Mouse (Mus musculus): Measurements from ENCODE around the gene Pacs2.

The Pacs2 gene

DNA sequence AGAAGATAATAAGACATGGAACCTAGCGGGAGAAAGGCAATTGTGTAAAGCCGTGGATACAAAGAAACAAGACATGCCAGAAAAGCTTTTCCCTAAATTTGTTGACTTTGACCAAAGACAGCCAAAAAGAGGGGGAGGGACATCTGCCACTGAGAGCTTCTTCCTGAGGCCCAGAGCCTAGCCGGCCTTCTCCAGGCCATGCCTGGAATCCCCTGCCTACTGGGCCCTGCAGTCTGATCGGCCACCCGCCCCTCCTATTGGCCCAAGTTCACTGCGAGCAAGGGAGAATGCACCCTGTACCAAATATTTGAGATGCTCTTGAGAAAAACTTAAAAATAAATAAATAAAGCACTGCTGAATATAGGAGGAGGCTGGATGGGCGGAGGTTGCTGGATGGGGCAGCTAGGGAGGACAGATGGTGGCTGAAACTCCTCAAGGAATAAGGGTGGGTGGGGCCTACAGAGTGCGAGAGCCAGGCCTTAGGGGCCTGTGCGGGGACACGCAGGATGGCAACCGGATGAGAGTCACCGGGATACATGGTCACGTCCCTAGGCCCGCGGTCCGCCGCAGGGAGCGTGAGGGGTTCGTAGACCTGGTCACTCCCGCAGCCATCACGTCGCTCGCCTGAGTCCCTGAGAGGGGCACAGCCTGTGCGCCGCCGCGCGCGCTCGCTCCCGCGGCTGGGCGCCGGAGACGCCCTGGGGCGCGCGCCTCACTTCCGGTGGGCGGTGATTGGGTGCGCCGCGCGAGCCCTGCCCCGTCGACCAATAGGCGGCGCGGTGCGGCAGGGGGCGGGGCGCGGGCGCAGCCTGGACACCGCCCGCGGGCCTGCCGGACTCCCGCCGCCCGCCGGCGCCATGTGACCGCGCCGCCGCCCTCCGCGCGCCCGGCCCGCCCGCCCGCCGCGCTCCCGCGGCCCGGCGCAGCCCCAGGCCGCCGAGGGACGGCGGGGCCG is at the start of gene Pacs2:
Pacs2 (plus strand) TSS at position 905 of the 955 bp plus-strand sequence.
- CTCF ChIA-PET = interaction anchor here (0.9 kb wide), 1 partner anchor 10 kb away, joined by 3 read pairs; no protein-coding TSS in a partner anchor

DNA sequence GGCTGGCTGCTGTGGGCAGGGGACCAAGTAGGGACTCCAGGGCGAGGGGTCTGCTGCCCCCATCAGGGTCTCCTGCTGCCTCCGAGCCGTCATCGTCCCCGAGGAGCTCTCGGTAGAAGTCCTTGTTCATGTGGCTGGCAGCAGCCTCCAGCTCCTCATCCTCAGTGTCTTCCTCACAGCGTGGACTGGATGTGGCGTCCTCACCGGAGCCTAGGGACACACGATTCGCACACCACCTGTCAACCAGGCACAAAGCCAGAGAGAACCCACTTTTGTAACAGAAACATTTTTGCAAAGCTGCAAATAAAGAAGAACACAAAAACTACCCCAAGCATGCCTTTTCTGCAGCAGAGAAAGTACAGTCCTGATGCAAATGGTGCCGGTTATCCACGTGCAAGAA is 48.5 kb upstream of the Pacs2 start:
- CTCF ChIA-PET = no interaction called here

DNA sequence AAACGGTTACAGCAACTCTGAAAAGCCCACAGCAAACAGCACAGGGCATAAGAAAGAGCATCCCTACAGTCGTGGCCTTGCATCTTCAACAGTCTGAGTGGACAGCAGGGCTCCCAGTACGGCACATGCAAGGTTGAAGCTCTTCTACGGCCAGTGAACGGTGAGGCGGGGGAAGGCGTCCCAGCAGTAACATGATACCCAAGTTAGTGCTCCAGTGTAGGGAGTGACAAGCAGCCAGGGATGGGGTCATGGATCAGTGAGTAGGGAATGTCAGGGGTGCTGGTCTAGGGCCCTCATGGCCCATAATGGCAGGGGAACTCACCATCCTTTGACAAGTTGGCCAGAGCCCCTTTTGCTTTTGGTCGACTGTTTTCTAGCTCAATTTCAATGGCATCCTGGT is 45.4 kb upstream of the Pacs2 start:
- CTCF ChIA-PET = interaction anchor here (1.2 kb wide), 1 partner anchor 9 kb away, joined by 3 read pairs; no protein-coding TSS in a partner anchor

DNA sequence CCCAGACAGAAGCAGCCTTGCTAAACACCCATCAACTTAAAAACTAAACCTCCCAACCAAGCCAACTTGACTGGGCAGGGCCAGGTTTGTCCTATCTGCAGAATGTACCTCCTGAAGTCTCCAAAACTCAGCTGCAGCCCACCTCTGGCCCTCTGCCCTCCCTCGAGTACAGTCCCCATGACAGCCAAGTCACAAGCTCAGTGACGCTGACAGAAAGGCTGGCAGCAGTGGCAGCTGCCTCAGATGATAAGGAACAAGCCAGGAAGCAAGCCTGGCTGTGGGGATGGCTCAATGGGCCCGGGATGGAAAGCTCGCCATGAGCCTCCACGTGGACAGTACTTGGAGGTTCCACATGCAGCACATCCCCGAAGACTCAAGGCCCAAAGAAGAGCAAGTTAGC is 44.7 kb upstream of the Pacs2 start:
- CTCF ChIA-PET = interaction anchor here (0.6 kb wide), 2 partner anchors 29 to 153 kb away, joined by 3 read pairs; no protein-coding TSS in a partner anchor

DNA sequence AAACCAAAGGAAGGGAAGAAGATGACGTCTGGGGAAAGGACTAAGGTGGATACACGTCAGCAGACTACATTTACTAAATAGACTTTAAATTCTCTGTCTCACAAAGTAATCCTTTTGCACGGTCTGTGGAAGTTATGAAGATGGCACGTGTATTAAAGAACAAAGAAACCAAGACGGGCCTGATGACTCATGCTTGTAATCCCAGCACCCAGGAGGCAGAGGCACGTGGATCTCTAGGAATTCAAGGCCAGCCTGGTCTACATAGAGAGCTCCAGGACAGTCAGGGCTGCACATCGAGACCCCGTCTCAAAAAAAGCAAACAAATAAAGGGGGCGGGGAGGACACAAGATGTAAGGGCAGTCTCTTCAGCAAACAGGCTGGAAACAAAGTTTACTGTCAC is 39.6 kb upstream of the Pacs2 start:
- CTCF ChIA-PET = no interaction called here

DNA sequence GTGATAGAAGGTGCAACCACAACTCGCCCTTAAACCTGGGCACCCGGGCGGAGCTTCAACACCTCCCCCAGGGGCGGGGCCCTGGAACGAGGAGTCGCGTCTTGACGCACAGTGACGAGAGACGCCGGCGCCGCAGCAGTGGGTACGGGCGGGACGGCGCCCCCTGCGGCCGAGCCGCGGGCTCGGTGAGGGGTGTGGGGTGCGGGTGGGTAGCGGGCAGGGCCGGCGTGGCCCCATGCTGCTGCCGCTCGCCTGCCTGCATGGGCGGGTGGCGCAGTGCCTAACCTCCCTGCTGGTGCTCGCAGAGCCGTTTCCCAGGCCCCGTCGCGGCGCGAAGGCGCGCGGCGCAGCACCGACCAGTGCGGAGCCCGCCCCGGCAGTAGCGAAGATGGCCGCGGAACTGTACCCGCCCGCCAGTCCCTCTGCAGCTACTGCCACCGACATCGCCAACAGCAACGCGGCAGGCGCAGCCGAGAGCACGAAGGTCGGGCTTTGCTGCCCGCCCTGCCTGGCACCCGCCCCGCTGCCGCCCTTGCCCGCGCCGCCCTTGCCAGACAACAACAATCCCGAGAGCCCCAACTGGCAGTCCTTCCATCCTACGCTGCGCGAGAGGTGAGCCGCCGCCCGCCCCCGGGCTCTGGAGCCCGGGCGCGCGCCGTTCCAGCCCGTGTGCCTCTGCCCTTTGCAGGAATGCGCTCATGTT is 37.8 kb upstream of the Pacs2 start, which contains the start of gene Btbd6:
Btbd6 (plus strand) TSS at position 112 of the 703 bp plus-strand sequence.
- CTCF ChIA-PET = interaction anchor here (0.6 to 0.9 kb wide), 3 partner anchors 11 to 32 kb away, joined by 3 to 5 read pairs (median 4); no protein-coding TSS in a partner anchor

DNA sequence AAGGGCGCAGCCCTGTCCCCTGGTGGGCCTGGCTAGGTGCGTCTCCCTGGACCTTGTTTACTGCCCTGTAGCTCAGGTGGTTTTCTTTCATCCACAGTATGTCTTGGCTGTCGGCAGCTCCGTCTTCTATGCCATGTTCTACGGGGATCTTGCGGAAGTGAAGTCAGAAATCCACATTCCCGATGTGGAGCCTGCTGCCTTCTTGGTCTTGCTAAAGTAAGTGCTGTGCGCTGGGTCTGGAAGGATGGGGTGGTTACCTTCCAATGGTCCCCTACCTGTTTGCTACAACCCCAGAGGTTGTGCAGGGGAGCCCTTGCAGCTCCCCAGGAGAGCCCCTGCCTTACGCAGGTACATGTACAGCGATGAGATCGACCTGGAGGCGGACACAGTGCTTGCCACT is 37.2 kb upstream of the Pacs2 start:
- CTCF ChIA-PET = interaction anchor here (0.6 kb wide), 1 partner anchor 31 kb away, joined by 5 read pairs; no protein-coding TSS in a partner anchor

DNA sequence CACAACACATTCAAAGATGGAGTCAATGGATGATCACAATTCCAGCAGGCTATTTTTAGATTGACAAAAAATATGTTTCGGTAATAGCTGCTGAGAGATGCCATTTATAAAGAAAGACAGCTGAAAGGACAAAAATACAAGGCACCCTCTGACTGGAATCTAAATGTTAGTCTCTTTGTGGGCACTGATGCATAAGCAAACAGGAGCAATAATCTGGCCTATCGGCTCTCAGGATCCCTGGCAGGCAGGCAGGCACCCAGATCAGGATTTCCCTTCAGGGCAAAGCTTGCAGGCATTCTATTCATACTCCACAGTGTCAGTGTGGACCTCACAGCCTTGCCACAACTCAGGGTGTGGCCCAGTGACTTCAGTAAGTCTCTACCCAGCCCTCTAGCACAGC is 32.3 kb upstream of the Pacs2 start:
- CTCF ChIA-PET = interaction anchor here (0.6 kb wide), 1 partner anchor 632 kb away, joined by 4 read pairs; no protein-coding TSS in a partner anchor

DNA sequence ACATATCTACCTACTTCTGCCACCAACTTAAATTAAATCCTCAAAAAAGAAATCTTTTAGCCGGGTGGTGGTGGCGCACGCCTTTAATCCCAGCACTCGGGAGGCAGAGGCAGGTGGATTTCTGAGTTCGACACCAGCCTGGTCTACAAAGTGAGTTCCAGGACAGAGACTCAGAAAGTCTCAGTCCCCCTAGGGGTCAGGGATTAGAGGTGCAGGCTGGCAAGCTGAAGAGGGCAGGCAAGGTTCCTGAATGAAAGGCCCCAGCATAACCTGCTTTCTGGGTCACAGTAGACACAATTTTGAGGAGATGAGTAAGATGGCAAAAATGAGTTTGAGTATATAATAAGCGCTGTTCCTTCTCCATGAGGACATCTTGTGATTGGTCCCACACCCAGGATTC is 29.0 kb upstream of the Pacs2 start:
- CTCF ChIA-PET = no interaction called here

DNA sequence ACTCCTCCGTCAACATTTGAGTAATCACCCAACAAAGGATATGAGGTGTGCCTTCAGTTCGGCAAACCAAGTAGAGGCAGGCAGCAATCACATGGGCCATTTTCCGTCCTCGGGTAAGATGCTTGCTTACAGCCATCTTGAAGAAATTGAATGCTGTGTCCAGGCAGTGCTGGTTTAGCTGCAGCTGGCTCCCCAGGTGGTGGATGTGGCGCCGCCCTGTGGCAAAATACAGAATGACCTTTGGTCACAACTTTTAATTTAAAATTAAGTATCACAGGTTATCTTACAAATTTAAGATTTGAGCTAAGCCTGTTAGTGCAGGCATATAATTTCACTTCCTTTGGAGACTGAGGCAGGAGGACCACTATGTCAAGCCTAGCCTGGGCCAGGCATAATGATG is 26.4 kb upstream of the Pacs2 start:
- CTCF ChIA-PET = interaction anchor here (0.6 to 0.9 kb wide), 2 partner anchors 12 to 36 kb away, joined by 3 to 4 read pairs; partner anchors contain the start of gene Btbd6

DNA sequence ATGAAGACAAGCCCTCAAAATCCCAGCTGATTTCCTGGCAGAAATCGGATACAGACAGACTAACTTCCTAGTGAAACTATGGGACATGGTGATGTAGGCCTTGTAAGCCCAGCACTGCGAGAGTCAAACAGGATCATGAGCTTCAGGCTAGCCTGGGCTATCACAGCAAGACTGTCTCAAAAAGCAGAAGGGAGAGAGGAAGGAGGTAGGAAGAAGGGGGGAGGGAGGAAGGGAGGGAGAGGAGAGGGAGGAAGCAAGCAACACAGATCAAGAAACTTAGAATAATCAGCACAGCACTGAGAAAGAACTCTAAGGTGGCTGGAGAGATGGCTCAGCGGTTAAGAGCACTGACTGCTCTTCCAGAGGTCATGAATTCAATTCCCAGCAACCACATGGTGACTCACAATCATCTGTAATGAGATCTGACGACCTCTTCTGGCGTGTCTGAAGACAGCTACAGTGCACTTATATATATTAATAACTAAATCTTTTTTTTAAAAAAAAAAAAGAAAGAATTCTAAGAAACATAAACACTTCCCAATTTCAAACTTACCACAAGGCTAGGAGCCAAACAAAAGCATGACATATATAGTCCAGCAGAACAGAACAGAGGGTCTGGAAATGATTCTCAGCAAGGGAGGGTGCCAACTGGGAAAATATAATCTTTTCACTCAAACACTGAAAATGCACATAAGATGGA is 23.5 kb upstream of the Pacs2 start:
- CTCF ChIA-PET = interaction anchor here (0.7 kb wide), 1 partner anchor 187 kb away, joined by 4 read pairs; no protein-coding TSS in a partner anchor

DNA sequence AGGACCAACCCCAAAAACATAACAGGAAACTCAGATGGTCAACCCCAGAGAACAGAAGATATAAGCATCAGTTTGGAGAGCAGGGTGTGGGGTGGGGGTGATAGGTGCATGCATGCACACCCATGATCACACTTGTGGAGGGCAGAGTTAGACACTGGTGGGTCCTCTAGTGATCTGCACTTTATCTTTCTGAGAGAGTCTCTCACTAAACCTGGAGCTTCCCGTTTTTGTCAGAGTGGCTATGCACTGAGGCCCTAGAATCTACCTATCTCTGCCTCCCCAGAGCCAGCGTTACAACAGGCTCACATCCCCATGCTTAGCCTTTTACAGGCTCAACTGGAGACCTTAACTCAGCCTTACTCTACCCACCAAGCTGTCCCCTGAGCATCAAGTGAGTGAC is 22.9 kb upstream of the Pacs2 start:
- CTCF ChIA-PET = no interaction called here

DNA sequence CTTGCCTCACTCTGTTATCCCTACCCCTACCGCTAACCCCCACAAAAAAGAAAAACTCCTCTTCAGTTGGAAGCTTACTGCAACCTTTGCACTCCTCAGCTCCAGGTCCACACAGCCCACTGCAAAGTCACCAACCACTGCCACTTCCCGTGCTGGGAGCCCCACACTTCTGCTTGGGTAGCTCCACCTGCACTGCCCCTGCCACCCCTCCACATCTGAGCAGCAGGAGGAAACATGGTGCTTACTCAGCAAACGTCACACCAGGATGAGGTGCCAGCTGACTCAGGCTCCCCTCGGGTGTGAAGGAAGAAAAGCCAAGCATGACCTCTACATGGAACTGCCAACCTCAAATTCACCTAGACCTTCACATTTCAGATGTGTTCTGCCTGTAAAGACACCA is 20.2 kb upstream of the Pacs2 start:
- CTCF ChIA-PET = no interaction called here

DNA sequence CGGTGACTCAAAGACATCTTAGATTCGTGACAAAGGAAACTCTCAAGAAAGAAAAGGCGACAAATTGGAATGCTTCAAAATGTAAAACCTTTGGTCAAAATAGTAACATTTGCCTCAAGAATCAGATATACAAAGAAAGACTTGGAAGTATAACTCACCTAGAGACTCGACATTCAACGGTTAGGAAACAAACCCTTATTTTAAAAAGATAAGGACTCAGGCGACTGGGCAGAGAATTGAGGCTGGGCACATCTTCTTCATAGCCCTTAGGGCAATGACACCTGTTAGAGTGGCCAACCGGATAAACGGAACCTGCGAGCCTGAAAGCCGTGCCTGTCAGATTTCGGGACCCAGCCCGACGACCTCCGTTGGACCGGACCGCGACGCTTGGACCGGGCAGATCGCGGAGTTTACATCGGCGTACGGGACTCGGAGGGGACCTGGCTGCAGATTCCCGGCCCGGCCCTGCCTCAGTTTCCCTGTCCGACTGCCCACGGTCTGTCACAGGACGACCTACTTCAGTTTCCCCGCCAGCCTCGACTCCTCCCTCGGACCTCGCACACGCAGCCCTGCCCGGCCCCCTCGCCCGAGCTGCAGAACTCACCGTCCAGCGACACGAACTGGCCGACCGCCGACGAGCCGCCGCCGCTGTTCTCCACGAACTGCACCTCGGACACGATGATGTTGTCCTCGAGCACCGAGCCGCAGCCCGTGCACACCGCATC is 14.6 kb upstream of the Pacs2 start:
- CTCF ChIA-PET = no interaction called here

DNA sequence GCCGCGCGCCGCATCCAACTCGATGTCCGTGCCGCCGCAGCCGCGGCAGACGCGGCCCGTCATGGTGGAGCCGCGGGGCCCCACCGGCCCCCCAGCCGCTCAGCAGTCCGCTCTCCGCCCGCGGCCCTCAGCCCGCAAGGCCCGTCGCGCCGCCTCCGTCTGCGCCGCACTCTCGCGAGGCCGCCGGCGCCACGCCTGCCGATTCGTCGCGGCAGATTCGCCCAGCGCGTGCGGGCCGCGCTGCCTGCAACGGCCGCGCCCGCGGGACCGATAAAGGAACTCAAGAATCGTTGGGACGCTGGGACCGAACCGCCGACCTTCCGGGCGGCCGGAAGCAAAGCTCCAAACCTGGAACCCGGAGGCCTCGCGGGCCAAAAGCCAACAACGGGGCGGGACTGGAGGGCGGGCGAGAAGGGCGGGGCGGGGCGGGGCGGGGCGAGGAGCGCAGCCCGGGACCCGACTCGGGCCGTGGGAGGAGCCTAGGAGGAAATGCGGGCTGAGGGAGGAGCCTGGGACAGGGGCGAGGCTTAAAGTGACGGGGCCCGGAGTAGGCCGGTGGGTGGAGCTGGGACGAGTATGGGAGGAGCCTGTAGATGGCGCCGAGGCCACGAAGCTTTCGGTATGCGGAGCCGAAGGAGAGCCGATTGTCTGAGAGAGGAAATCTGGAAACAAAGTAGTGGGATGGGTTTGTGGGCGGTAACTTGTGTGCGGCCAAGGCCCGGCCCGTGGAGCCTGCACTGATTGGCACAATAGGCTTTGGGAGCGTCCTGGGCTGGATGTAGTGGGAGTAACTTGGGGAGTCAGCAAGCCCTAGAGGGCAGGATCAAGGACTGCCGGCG is 13.8 kb upstream of the Pacs2 start, which contains the start of gene Brf1:
Brf1 (minus strand) TSS at position 411 of the 839 bp plus-strand sequence.
- CTCF ChIA-PET = interaction anchor here (0.5 kb wide), 2 partner anchors 58 to 101 kb away, joined by 3 to 11 read pairs; no protein-coding TSS in a partner anchor

DNA sequence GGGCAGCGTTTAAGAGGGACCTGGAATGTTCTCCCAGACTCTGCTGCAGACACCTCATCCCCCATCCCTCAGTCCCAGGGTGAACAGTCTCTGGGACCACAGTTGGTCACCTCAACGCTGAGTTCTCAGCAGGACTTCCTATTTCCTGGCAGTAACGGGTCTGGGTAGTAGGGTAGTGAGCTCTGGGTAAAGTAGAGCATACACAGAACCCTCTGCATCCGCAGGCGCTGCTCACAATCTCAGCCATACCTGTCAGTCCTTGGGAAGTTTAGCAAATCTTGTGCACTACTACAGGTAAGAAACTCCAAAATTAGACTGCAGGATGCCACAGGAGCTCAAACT is 13.2 kb upstream of the Pacs2 start:
- CTCF ChIA-PET = interaction anchor here (0.5 kb wide), 2 partner anchors 58 to 100 kb away, joined by 3 to 11 read pairs; no protein-coding TSS in a partner anchor

DNA sequence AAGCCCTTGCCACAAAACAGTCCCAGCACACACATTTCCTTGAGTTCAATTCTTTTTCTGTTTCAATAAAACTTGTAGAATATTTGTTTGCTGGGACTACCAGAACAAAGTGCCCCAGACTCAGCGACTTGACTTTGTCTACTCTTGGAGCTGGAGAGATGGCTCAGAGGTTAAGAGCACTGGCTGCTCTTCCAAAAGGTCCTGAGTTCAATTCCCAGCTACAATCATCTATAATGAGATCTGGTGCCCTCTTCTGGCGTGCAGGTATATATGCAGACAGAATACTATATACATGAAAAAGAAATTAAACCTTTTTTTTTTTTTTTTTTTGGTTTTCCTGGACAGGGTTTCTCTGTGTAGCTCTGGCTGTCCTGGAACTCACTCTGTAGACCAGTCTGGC is 11.6 kb upstream of the Pacs2 start:
- CTCF ChIA-PET = interaction anchor here (0.6 to 0.7 kb wide), 4 partner anchors 20 to 127 kb away, joined by 3 to 9 read pairs (median 6); no protein-coding TSS in a partner anchor

DNA sequence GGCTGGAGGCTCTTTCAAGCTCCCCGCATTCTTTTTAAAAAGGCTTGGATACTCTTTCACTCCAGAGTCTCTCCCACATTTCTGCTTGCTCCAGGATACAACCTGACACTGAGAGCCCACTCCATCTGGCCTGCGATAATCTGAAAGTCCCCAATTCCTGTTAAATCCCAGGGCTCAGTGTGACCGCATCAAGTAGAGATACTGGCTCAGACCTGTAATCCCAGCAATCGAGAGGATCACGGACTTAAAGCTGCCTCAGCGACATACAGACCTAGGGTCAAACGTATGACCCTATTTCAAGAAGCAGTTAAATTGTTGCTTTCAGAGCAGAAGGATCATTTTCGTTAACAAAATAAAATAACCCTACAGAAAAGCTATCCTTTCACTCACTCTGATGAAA is 10.3 kb upstream of the Pacs2 start:
- CTCF ChIA-PET = interaction anchor here (0.7 to 1.3 kb wide), 2 partner anchors 9 to 70 kb away, joined by 3 read pairs; partner anchors contain the start of gene Tex22

DNA sequence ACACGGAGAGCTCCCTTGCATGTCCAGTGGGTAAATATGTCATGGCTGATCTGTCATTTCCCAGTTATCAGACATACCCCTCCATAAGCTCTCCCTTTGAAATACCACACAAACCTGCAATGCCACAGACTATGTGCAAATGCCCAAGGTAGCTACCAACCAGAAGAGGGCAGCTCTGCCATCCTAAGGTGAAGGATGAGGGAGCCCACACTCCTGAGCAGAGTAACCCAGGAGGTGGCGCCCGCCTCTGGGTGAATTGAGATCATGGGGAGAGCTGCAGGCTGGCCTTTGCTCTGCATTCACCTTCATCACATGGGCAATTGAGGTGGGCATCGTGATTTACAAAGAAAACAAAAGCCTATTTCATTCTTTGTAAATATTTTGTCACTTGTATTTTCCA is 9.3 kb upstream of the Pacs2 start:
- CTCF ChIA-PET = interaction anchor here (0.5 to 1.3 kb wide), 4 partner anchors 8 to 74 kb away, joined by 3 to 4 read pairs (median 3); no protein-coding TSS in a partner anchor
